Mouse (Mus musculus) thymus, postnatal 36 days (tissue): ENCODE data around the gene Ccdc153.

ENCODE experiments used
- DNase-seq, 2 experiments: peaks; one replicate each; pipeline ENCODE4 v3.0.0; 2022; ENCODE audit warnings: mixed read lengths in 2 of 2

Ccdc153 gene

GRCm38 (mm10) chr9:44240399-44240798, at the start of gene Ccdc153:
Gene Ccdc153 (plus strand): TSS chr9:44240676.
- DNase-seq = no peak

GRCm38 (mm10) chr9:44191166-44191565, 49.3 kb upstream of the Ccdc153 start:
- DNase-seq = no peak

GRCm38 (mm10) chr9:44192312-44192711, 48.2 kb upstream of the Ccdc153 start:
- DNase-seq = no peak

GRCm38 (mm10) chr9:44192794-44193193, 47.7 kb upstream of the Ccdc153 start:
- no peak for DNase-seq

DNA sequence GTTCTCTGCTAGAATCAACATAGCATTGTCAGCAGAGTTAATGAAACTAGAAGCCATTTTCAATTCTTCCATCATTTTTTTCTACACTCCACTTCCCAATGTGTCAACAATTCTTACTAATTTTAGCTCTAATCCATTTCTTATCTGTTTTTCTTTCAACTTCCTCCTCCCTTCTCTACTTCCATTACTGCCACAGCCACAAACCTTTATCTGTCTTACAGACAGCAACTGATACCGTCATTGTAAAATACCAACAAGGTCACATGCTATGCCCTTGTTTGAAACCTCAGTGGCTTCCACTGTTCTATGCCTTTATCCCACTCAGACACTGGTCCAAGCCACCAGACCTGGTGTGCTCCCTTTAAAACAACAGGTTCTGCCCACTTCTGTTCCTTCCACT, 46.5 kb upstream of the Ccdc153 start:
- DNase-seq = no peak

DNA sequence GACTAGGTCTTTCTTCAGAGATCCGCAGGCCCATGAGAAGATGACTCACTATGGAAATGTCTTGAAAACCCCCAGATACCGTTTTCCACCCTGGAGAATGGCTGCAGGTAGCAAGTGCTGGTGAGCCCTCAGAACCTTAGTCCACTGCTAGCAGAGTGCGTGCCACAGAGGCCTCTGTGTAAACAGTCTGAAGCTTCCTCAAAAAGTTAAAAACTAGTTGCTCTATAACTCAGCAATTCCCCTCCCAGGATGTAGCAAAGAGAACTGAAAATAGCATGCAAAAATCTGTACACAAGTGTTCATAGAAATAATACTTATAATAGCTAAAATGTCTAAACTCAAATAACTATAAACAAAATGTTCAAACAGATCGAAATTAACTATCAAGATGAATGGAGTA, 44.1 kb upstream of the Ccdc153 start:
- DNase-seq = no peak

DNA sequence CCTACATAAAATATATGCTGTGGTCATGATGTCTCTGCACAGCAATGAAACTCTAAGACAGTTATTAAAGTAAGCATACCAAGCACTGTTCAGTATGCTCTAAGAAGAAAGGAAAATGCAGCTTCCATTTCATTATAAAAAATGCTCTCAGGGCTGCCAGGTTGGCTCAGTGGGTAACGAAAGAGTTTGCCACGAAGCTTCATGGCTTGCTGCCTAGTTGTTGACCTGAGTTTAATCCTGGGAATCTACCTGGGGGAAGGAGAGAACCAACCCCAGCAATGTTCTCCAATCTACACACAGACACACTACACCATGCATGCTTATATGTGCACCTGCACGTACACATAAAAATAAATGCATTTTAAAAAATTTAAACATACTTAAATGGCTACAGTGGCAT, 41.3 kb upstream of the Ccdc153 start:
- no peak for DNase-seq

GRCm38 (mm10) chr9:44199580-44199979, 40.9 kb upstream of the Ccdc153 start:
- DNase-seq = no peak

- no peak for DNase-seq
Measured at GRCm38 (mm10) chr9:44200458-44200857, 40.0 kb upstream of the Ccdc153 start.

DNA sequence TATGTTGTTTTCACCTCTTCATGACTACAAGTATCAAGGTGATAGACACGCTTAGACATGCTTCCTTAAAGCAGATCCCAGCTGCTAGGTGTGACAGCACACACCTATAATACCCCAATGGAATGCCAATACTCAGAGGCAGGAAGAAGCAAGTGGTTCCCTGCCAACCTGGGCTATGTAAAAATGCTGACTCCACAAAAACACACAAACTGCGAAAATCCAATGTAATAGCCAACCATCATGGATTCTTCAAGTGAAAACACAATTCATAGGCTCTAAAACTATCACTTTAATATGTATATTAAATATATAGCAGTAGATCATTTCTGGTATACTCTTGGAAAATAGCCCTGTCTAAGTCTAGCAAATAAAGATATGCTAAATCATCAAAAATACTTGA, 32.6 kb upstream of the Ccdc153 start:
- no peak for DNase-seq

DNA sequence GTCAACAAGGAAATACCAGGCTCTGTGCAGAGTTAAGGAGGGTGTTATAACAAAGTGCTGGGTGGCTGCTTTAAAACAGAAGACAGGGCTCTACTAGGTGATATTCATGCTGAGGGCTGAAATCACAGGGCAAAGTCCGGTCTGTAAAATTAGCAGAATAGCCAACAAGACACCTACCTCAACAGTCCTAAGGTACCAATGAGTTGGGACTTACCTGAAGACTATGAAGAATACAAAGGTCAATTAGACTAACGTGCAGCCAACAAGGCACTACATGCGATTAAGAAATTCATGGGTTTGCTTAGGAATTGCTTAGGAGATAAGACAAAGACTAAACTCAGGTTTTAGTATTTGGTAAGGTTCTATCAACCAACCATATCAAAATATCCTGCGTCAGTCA, 31.1 kb upstream of the Ccdc153 start:
- DNase-seq = no peak

DNA sequence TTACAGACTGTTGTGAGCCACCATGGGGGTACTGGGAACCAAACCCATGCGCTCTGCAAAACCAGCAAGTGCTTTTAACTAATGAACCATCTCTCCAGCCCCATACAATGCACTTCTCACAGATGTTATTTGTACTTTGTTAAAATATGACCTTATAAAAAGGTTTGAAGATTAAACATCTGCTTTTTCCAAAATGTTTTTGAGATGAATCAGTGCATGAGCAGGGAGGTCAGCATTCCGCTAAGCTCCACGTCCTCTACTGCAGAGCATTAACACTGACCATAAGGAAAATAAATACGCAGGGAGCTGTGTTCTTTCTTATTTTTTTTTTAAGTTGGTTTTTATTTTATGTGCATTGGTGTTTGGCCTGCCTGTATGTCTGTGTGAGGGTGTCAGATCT, 28.1 kb upstream of the Ccdc153 start:
- DNase-seq = no peak

GRCm38 (mm10) chr9:44213538-44213937, 26.9 kb upstream of the Ccdc153 start:
- no peak for DNase-seq

DNA sequence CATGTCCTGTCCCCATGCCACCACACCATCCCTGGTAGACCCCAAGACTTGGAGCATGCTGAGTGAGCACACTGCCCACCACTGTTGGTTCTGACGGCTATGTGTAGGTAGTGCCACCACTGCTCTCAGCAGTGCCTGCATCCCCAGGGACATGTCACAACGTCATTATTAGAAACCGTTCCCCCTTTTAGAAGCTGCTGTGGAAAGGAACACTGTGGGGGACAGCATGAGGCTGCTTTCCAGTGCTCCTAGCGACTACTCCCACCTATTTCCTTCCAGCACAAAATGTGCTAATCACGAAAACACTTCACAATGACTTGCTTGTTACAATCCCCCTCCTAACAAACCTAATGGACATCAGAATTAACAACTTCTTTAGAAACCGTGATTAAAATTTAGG, 14.5 kb upstream of the Ccdc153 start:
- DNase-seq = no peak

DNA sequence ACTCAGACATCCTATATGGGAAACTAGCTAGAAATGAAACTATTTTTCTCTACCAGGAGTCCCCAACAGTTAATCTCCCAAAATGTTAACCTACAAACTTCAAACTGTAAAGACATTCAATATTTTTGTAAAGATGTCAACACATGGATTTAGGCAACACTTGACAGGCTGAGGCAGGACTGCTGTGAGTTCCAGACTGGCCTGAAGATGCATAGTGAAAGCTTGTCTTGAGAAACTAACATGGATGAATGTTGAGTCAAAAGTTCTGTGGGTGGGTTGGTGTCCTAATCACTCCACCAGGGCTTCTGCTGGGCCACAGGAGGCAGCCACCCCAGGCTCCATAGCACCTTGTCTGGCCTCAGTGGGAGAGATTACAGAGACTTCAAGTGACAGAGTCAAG, 8.9 kb upstream of the Ccdc153 start:
- no peak for DNase-seq

- DNase-seq = peak; percentile 76 to 86
Measured at GRCm38 (mm10) chr9:44233021-44233801, 7.3 kb upstream of the Ccdc153 start.

- DNase-seq = peak; percentile 99
Measured at GRCm38 (mm10) chr9:44233802-44234478, 6.5 kb upstream of the Ccdc153 start, which contains the start of gene Cbl. Gene Cbl (minus strand): TSS chr9:44234049.

DNA sequence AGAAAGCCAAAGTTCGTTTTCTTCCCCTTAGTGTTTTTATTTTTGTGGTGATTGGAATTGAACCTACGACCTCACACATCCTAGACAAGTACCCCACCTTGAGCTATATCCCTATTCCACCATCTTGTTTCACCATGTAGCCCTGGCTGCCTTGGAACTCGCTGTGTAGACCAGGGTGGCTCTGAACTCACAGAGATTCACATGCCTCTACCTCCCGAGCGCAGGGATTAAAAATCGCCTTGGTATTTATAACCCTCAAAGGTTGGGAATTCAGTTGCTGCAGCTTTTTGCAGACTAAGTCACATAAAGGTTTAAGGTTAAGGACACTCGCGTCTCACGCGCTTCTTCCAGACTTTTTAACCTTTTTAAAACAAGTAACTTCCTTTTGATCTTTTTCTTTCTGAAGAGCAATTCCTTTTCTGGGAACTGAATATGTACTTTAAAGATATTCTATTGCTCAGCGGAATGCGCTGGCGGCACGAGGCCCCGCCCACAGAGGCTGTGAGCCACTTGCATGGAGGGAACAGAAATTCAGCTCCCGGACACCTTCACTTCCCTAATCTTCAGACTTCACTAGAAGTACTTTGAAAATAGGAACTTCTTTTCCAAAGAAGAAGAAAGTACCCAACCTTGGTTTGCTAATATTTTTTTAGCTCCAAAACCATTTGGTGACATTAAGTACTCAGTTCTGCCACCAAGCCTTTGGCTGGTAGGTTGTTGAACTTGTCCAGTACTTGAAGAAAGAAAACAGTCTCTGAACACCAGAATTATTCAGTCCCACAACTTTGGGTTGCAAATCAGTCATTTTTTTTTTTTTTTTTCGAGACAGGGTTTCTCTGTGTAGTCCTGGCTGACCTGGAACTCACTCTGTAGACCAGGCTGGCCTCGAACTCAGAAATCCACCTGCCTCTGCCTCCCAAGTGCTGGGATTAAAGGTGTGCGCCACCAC, 5.7 kb upstream of the Ccdc153 start:
- peak; percentile 79 to 85 for DNase-seq

- peak in 1 of 2 experiments; percentile 30 for DNase-seq
Measured at GRCm38 (mm10) chr9:44236601-44237000, 3.9 kb upstream of the Ccdc153 start.

DNA sequence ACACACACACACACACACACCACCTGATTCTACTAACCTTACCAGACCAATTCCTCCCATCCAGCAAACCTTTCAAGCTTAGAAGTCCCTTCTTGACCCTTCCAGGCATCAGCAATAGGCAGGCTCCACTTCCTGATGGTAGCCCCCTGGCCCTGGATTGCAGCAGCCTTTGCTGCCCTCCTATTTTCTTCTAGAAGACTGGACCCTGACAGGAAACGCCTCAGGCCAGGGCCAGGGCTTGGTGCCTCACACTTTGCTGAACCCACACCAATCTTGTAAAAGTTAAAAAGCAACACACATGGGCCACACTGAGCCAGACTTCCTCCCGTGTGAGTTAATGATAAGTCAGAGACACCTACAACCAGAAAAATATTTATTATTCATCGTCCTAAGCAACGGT, 3.3 kb upstream of the Ccdc153 start:
- peak in 1 of 2 experiments; percentile 46 for DNase-seq

GRCm38 (mm10) chr9:44238501-44239190, 1.8 kb upstream of the Ccdc153 start:
- DNase-seq = peak; percentile 65 to 78

GRCm38 (mm10) chr9:44239447-44239846, 1.0 kb upstream of the Ccdc153 start:
- peak; percentile 76 to 82 for DNase-seq
